Mouse (Mus musculus) heart, adult 2 months (tissue): ENCODE measurements around the gene Lonp2. TPM values are rescaled to one million over a fixed set of nuclear protein-coding genes. Genes with fewer than 3 reads are reported as not detected.

ENCODE experiments used
- DNase-seq, 2 experiments: peaks; one replicate each; pipeline ENCODE4 v3.0.0; 2021
- H3K27ac ChIP-seq: fragments of 200-600 bp; 2 replicates; pipeline ENCODE4 v1.8.1; 2022
- H3K27me3 ChIP-seq: fragments of 200-500 bp; 2 replicates; pipeline ENCODE4 v1.6.1; 2012; ENCODE audit warnings: mild to moderate bottlenecking, low read length, inconsistent platforms, mixed read lengths; ENCODE audit not compliant: control insufficient read depth, insufficient read depth
- H3K36me3 ChIP-seq: fragments of 200-500 bp; 2 replicates; pipeline ENCODE4 v1.6.1; 2012; ENCODE audit warnings: low read length, inconsistent platforms; ENCODE audit not compliant: control insufficient read depth, insufficient read depth
- H3K4me1 ChIP-seq: fragments of 200-500 bp; 2 replicates; pipeline ENCODE4 v1.6.1; 2011; ENCODE audit warnings: low read length; ENCODE audit not compliant: control insufficient read depth, insufficient read depth
- H3K4me3 ChIP-seq: fragments of 200-600 bp; 2 replicates; pipeline ENCODE4 v1.8.1; 2022
- H3K79me2 ChIP-seq: fragments of 200-500 bp; replicated peaks from 2 replicates; pipeline ENCODE4 v1.6.1; 2012; ENCODE audit warnings: mild to moderate bottlenecking, inconsistent platforms, low read length, moderate library complexity, mixed read lengths; ENCODE audit not compliant: control insufficient read depth, insufficient read depth
- H3K9ac ChIP-seq: fragments of 200-500 bp; 2 replicates; pipeline ENCODE4 v1.6.1; 2012; ENCODE audit warnings: low read depth, mild to moderate bottlenecking, control low read depth, inconsistent platforms, low read length, mixed read lengths
- CTCF ChIP-seq: fragments of 200-600 bp; IDR thresholded peaks from 2 replicates; pipeline ENCODE4 v1.8.1; 2022; ENCODE audit warnings: antibody characterized with exemption, mild to moderate bottlenecking, moderate library complexity
- EP300 ChIP-seq: fragments of 200-500 bp; IDR thresholded peaks from 2 replicates; pipeline ENCODE4 v1.6.1; 2011; ENCODE audit warnings: low read depth, low read length, control low read depth; ENCODE audit not compliant: insufficient read depth
- POLR2A ChIP-seq: fragments of 200-500 bp; IDR thresholded peaks from 2 replicates; pipeline ENCODE4 v1.6.1; 2011; ENCODE audit warnings: mild to moderate bottlenecking, low read depth, low read length, control low read depth; ENCODE audit not compliant: insufficient read depth
- WGBS: fragments of 180-500 bp; shearing (Covaris S2); methylation state at CpG from one replicate; pipeline ENCODE4 v1.1.7; 2018; 5-methylcytosine and 5-hydroxymethylcytosine counted together
- intact Hi-C: fragments of 180-260 bp; cut with DNase I; formaldehyde crosslinking; loops from one replicate; pipeline ENCODE4 v1.15.1; 2025
- polyA plus RNA-seq: library from polyadenylated mRNA; depleted of rRNA; stranded (reverse); fragments of >200 nt; gene quantifications from 2 replicates; pipeline ENCODE4 v1.2.3, GENCODE M21; 2012
- total RNA-seq, 2 experiments: library from RNA; stranded (reverse); gene quantifications; 2 replicates each; pipeline ENCODE4 v1.2.3; 2021

Lonp2 gene
- total and polyA plus RNA-seq, 3 experiments, result 53.4 to 81.5 (median 69.9) TPM

DNA sequence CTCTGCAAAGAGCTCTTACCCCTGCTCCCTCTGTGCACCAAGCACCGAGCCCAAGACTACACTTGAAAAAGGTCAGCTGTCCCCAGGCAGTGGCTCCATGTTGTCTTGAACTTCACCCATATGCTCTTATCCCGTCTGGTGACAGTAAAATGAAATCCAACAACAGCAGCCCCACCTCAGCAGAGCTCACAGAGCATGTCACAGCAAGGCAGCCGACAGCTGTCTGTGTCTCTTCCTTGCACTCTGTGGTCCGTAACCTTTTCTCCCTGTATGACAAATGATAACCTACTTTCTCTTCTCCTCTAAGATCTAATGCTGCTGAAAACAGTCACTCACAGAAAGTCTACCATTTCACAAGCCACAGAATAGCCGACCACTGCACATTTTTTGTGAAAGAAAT, 82.9 kb downstream of the Lonp2 start:
- TF ChIP-seq CTCF, result no peak
- no peak for TF ChIP-seq EP300
- Histone ChIP-seq H3K4me1 (no peaks in the 10 kb centered on the region; the same call in 1 of the 2 replicates), H3K79me2 (no peaks in the 10 kb centered on the region), H3K27ac (no peak overlapping the region), H3K36me3 (peaks cover 6% of the 10 kb centered on the region), H3K27me3 (no peaks in the 10 kb centered on the region), H3K9ac (no peak overlapping the region), H3K4me3 (no peak overlapping the region)
- intact Hi-C loops, result no loop called here
- no peak for DNase-seq
- 79% methylated on average over 5 of the region's 5 CpGs for WGBS

DNA sequence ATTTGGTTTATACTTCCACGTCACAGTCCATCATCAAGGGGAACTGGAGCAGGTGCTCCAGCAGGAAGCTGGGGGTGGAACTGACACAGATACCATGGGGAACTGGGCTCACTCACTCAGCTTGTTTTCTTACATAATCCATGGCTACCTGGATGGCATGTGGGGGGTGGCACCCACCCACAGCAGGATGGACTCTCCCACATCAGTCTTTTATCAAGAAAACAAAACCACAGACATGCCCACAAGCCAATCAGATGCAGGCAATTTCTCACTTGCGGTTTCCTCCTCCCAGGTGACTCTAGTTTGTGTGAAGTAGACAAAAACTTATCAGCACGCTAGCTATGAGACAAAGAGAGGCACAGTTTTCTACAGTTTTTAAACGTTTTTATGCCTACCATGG, 84.0 kb downstream of the Lonp2 start:
- TF ChIP-seq POLR2A (no peak), CTCF (no peak)
- Histone ChIP-seq H3K4me1 (no peaks in the 10 kb centered on the region; the same call in 1 of the 2 replicates), H3K4me3 (no peak overlapping the region), H3K27me3 (no peaks in the 10 kb centered on the region), H3K36me3 (peaks cover 6% of the 10 kb centered on the region), H3K27ac (no peak overlapping the region), H3K9ac (no peak overlapping the region), H3K79me2 (no peaks in the 10 kb centered on the region)
- intact Hi-C loops, result no loop called here
- DNase-seq, result peak in 1 of 2 experiments; percentile 20
- 68% methylated on average over 4 of the region's 4 CpGs for WGBS

DNA sequence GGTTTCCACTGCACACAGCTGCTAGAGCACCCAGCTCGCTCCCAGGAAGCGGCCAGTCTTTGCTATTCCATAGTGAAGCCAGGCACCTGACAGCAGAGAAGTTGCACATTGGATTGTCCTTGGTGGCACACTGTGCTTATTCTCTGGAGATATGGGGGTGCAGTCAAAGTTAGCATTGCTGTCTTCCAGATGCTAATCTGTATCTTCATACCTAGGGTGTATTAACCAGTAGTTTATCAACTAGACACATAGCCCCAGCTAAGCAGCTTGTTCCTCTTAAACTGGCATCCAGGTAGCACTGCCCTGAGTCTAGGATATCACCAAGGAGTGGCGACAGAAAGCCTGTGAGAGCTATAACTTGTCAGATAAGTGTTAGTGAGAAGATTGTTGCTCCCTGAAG, 88.8 kb downstream of the Lonp2 start:
- TF ChIP-seq CTCF (no peak), POLR2A (no peak), EP300 (no peak)
- Histone ChIP-seq H3K4me1 (peaks cover 2% of the 10 kb centered on the region; the same call in 1 of the 2 replicates), H3K36me3 (peaks cover 13% of the 10 kb centered on the region), H3K9ac (no peak overlapping the region), H3K27me3 (no peaks in the 10 kb centered on the region), H3K27ac (peak overlapping the region; percentile 32), H3K4me3 (no peak overlapping the region), H3K79me2 (no peaks in the 10 kb centered on the region)
- intact Hi-C loops, result no loop called here
- WGBS, result 76% methylated on average over 3 of the region's 3 CpGs
- no peak for DNase-seq

DNA sequence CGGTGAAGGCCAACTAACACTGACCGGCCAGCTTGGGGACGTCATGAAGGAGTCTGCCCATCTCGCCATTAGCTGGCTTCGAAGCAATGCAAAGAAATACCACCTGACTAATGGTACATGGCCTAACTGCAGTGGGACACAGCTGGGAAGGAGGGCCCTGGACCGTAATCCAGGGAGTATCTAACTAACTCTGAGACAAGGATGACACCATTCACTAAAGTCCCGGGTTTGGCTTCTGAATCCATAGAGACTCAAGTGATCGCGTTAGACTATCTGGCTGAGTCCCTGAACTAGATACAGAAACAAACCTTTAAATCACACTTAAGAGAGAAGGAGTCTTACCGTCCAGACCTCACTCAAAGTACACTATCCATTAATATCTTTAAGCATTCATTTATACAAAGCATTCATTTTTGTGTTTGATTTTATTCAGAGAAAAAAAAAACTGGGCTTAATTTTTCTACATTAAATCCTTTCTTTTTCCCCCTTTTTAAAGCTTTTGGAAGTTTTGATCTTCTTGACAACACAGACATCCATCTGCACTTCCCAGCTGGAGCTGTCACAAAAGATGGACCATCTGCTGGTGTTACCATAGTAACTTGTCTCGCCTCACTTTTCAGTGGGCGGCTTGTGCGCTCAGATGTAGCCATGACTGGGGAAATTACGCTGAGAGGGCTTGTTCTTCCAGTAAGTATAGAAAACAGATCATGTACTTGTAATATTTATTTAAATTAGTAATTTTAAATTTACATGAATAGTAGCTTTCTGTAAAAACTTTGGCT, 89.8 kb downstream of the Lonp2 start:
- no peak overlapping the region for H3K4me3 ChIP-seq
- intact Hi-C loops, result no loop called here
- DNase-seq, result no peak
- H3K4me1 ChIP-seq, result peaks cover 2% of the 10 kb centered on the region; the same call in 1 of the 2 replicates
- H3K9ac ChIP-seq, result no peak overlapping the region
- 0 out of 2 replicates have a peak, but pooled peaks have one; percentile 8 for TF ChIP-seq EP300
- TF ChIP-seq POLR2A, result no peak
- H3K79me2 ChIP-seq, result no peaks in the 10 kb centered on the region
- no peaks in the 10 kb centered on the region for H3K27me3 ChIP-seq
- peaks cover 16% of the 10 kb centered on the region for H3K36me3 ChIP-seq
- no peak overlapping the region for H3K27ac ChIP-seq
- 84% methylated on average over 14 of the region's 14 CpGs for WGBS

DNA sequence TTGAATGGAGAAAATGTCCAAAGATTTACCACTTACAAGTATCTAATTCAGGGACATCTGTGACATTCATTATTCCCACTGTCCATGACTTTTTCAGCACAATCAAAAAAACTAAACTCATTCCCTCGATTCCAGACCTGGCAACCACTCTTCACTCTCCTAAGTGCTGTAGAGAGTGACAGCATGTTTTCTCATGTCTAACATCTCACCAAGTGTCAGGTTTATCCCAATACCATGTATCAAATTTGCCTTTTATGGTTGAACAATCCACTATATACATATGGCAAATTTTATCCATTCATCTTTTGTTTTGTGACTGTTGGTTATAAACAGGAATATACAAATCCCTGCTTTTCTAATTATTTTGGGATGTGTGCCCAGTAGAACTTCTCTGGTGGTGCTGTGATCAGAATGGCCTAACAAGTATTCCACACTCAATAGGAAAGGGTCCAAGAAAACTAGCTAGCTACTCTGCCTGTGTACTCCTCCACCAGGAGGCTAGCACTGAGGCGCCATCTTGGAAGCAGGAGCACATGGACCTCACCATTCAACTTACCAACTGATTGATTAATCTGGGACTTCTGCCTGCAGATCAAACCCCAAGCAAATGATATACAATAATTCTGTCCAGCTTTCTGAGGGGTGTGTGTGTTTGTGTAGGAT, 94.6 kb downstream of the Lonp2 start:
- DNase-seq, result no peak
- TF ChIP-seq EP300 (no peak), CTCF (no peak), POLR2A (no peak)
- Histone ChIP-seq H3K36me3 (peaks cover 14% of the 10 kb centered on the region), H3K9ac (no peak overlapping the region), H3K27ac (peak overlapping the region; percentile 12; the same call in 1 of the 2 replicates), H3K27me3 (no peaks in the 10 kb centered on the region), H3K79me2 (no peaks in the 10 kb centered on the region), H3K4me1 (peaks cover 2% of the 10 kb centered on the region), H3K4me3 (no peak overlapping the region)
- WGBS, result 71% methylated on average over 2 of the region's 2 CpGs
- intact Hi-C loops, result loop anchor here (5.0 kb wide), 1 partner anchor 91 kb away; no protein-coding TSS in a partner anchor

DNA sequence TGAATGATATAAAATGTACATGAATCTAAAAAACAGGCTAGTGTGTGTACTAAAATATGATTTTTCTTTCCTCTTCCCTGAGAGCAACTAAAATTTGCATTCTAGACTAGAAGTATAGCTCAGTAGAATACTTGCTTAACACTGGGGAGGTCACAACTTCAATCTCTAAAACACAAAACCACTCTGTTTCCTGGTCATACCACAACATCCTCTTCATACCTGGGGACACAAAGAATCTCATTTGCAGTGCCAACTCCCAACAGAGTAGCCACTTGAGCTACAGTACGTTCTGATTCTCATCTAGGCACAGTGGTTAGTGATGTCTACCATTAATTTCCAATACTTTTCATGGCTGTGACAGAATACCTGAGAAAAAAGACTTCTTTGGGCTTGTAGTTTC, 95.5 kb downstream of the Lonp2 start:
- TF ChIP-seq POLR2A (no peak), EP300 (no peak), CTCF (no peak)
- Histone ChIP-seq H3K9ac (no peak overlapping the region), H3K27me3 (no peaks in the 10 kb centered on the region), H3K79me2 (no peaks in the 10 kb centered on the region), H3K4me3 (no peak overlapping the region), H3K36me3 (peaks cover 16% of the 10 kb centered on the region), H3K27ac (no peak overlapping the region), H3K4me1 (peaks cover 2% of the 10 kb centered on the region)
- WGBS, result 55% methylated on average over 1 of the region's 1 CpGs
- intact Hi-C loops, result loop anchor here (5.0 kb wide), 1 partner anchor 92 kb away; no protein-coding TSS in a partner anchor
- no peak for DNase-seq
